Mouse (Mus musculus) testis, adult 10 weeks (tissue): ENCODE measurements around the gene Fxyd6. TPM values are rescaled to one million over a fixed set of nuclear protein-coding genes. Genes with fewer than 3 reads are reported as not detected.

Experiments used
- polyA plus RNA-seq: library from polyadenylated mRNA; stranded (reverse); fragments of 350-450 nt; fragmentation: Illumina TruSeq; extraction: RNeasy Lipid Tissue Mini Kit (QIAGEN cat#74804); gene quantifications from one replicate; pipeline ENCODE4 v1.2.3, GENCODE M21; 2014; ENCODE audit warnings: low read depth, low replicate concordance

The Fxyd6 gene
- polyA plus RNA-seq, result 5.7 TPM

DNA sequence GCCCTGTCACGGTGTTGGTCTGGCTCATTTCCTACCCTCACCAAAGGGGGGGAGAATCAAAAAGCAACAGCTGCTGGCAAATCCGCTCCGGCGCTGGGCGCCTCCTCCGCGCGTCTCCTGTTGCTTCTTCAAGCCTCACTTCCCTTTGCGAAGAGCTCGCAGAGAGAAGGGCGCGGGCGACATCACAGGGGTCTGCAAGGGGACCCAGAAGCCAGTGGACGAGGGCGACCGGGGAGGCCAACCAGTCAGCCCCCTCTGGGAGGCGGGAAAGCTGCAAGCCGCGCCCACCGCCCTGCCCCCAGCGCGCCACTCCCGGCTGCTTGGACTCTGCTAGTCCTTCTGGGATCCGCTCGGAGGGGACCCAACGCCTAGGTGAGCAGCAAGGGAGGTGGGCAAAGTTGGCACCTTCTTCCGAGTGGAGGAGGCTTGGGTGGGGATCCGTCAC lies at the start of gene Fxyd6:
TSS of gene Fxyd6 (plus strand) at position 69 of the 445 bp plus-strand sequence.

DNA sequence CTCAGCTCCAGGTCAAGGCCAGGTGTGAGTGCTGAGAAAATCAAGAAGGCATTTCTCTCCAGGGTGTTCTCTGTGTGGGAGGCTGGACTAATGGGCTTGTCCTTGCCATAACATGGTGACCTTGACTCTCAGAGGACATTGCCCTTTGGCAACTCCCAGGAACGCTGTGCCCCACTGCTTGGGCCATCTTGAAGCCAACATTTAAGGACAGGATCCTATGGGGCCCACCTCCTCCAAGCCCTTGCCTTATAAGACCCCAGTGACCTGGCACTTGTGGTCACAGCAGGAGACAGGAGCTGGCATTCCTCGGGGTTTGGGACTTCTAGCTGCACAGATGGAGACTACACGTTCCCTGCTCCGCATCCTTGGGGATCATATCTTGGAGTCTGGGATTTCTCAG lies 29.4 kb downstream of the Fxyd6 start, which contains the start of gene Fxyd2:
TSS of gene Fxyd2 (plus strand) at position 236 of the 400 bp plus-strand sequence.

DNA sequence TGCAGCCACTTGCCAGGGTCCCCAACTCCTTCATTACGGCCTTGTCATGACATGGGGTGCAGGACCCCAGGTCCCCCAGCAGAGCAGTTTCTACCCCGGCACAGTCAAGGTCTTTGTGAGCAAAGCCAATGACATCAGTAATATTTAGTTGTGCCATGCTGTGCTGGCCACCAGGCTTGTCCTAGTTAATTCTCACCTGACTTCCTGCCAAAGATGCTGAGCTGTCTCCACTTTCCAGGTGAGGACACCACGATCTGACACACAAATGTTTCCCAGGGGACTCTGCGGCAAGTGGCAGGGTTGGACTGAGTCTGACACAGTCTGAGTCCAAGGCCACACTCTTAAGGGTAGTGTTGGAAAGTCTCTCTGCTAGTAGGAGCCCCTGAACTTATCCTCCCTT lies 56.5 kb downstream of the Fxyd6 start, which contains the start of gene Dscaml1:
TSS of gene Dscaml1 (plus strand) at position 173 of the 400 bp plus-strand sequence.

Other genes with a start within 250 kb of the Fxyd6 start
- not detected for gene Scn4b, start 231.8 kb upstream of the Fxyd6 start, polyA plus RNA-seq
- 0.11 TPM for gene BC049352, start 188.2 kb upstream of the Fxyd6 start, polyA plus RNA-seq
- gene Tmprss4, start 166.1 kb upstream of the Fxyd6 start, polyA plus RNA-seq, result not detected
- gene Il10ra, start 101.0 kb upstream of the Fxyd6 start, polyA plus RNA-seq, result 0.36 TPM
- gene Tmprss13, start 51.1 kb upstream of the Fxyd6 start, polyA plus RNA-seq, result 0.27 TPM
- gene Fxyd2, start 29.5 kb downstream of the Fxyd6 start, polyA plus RNA-seq, result 3.0 TPM
- 4.9 TPM for gene Dscaml1, start 56.4 kb downstream of the Fxyd6 start, polyA plus RNA-seq